Mouse (Mus musculus): Measurements from ENCODE around the gene Dstyk. TPM values are rescaled to one million over a fixed set of nuclear protein-coding genes. Genes with fewer than 3 reads are reported as not detected.

The Dstyk gene
- polyA plus RNA-seq, 1 experiment from 2014 or later = 16.6 TPM

GRCm38 (mm10) chr1:132386266-132386665 is 31.1 kb upstream of the Dstyk start:
- no peak overlapping the region for H3K27ac ChIP-seq (ENCODE audit: low read length)
- H3K4me1 ChIP-seq (replicated peaks; ENCODE audit: control insufficient read depth, insufficient read depth, low read length) = peaks cover 36% of the 10 kb centered on the region
- no peak overlapping the region for H3K4me2 ChIP-seq (ENCODE audit: low read depth, low read length)
- H3K4me3 ChIP-seq (ENCODE audit: low read length) = no peak overlapping the region
- H3K9ac ChIP-seq (ENCODE audit: low read length) = no peak overlapping the region
- WGBS = 71% methylated on average over 4 of the region's 4 CpGs
- ATAC-seq (ENCODE audit: low read depth) = no peak
- H3K9me3 ChIP-seq (ENCODE audit: control insufficient read depth, low read length) = no peaks in the 10 kb centered on the region
- H3K27me3 ChIP-seq (ENCODE audit: control insufficient read depth, insufficient read depth, low read depth, low read length) = no peaks in the 10 kb centered on the region
- no peaks in the 10 kb centered on the region for H3K36me3 ChIP-seq (ENCODE audit: control insufficient read depth, insufficient read depth, low read length)

- H3K9ac ChIP-seq (ENCODE audit: low read length) = peak overlapping the region; percentile 4
Observed at GRCm38 (mm10) chr1:132387943-132388342, 29.4 kb upstream of the Dstyk start.

GRCm38 (mm10) chr1:132388813-132389803 is 28.2 kb upstream of the Dstyk start:
- Histone ChIP-seq H3K4me2 (ENCODE audit: low read depth, low read length) (peak overlapping the region; percentile 94), H3K4me1 (replicated peaks; ENCODE audit: control insufficient read depth, insufficient read depth, low read length) (peaks cover 39% of the 10 kb centered on the region), H3K9me3 (ENCODE audit: control insufficient read depth, low read length) (no peaks in the 10 kb centered on the region), H3K36me3 (ENCODE audit: control insufficient read depth, insufficient read depth, low read length) (no peaks in the 10 kb centered on the region), H3K27me3 (ENCODE audit: control insufficient read depth, insufficient read depth, low read depth, low read length) (no peaks in the 10 kb centered on the region), H3K4me3 (ENCODE audit: low read length) (peak overlapping the region; percentile 67; the same call in 1 of the 2 replicates), H3K9ac (ENCODE audit: low read length) (0 out of 2 replicates have a peak overlapping the region, but pooled peaks have one; percentile 24), H3K27ac (ENCODE audit: low read length) (peak overlapping the region; percentile 18)
- 45% methylated on average over 8 of the region's 8 CpGs for WGBS
- no peak for ATAC-seq (ENCODE audit: low read depth)

More at GRCm38 (mm10) chr1:132387943-132388342, 29.4 kb upstream of the Dstyk start:
- 8% methylated on average over 4 of the region's 4 CpGs for WGBS
- peak overlapping the region; percentile 18 for H3K27ac ChIP-seq (ENCODE audit: low read length)
- peaks cover 39% of the 10 kb centered on the region for H3K4me1 ChIP-seq (replicated peaks; ENCODE audit: control insufficient read depth, insufficient read depth, low read length)
- peak overlapping the region; percentile 94; the same call in 1 of the 2 replicates for H3K4me2 ChIP-seq (ENCODE audit: low read depth, low read length)
- no peaks in the 10 kb centered on the region for H3K9me3 ChIP-seq (ENCODE audit: control insufficient read depth, low read length)
- no peak overlapping the region for H3K4me3 ChIP-seq (ENCODE audit: low read length)
- H3K27me3 ChIP-seq (ENCODE audit: control insufficient read depth, insufficient read depth, low read depth, low read length) = no peaks in the 10 kb centered on the region
- ATAC-seq (ENCODE audit: low read depth) = 0 out of 2 replicates have a peak, but pooled peaks have one; percentile 19
- H3K36me3 ChIP-seq (ENCODE audit: control insufficient read depth, insufficient read depth, low read length) = no peaks in the 10 kb centered on the region

GRCm38 (mm10) chr1:132389886-132390585 is 27.3 kb upstream of the Dstyk start:
- Histone ChIP-seq H3K4me1 (replicated peaks; ENCODE audit: control insufficient read depth, insufficient read depth, low read length) (peaks cover 39% of the 10 kb centered on the region), H3K4me2 (ENCODE audit: low read depth, low read length) (peak overlapping the region; percentile 94), H3K27me3 (ENCODE audit: control insufficient read depth, insufficient read depth, low read depth, low read length) (no peaks in the 10 kb centered on the region), H3K9ac (ENCODE audit: low read length) (peak overlapping the region; percentile 89; the same call in 1 of the 2 replicates), H3K4me3 (ENCODE audit: low read length) (peak overlapping the region; percentile 67), H3K27ac (ENCODE audit: low read length) (no peak overlapping the region), H3K9me3 (ENCODE audit: control insufficient read depth, low read length) (no peaks in the 10 kb centered on the region), H3K36me3 (ENCODE audit: control insufficient read depth, insufficient read depth, low read length) (no peaks in the 10 kb centered on the region)
- WGBS = 18% methylated on average over 15 of the region's 15 CpGs
- ATAC-seq (ENCODE audit: low read depth) = no peak

- Histone ChIP-seq H3K9ac (ENCODE audit: low read length) (peak within 1 kb of the TSS; percentile 89), H3K27ac (ENCODE audit: low read length) (peak within 1 kb of the TSS; percentile 58), H3K27me3 (ENCODE audit: control insufficient read depth, insufficient read depth, low read depth, low read length) (no peaks in the 10 kb centered on the region), H3K4me3 (ENCODE audit: low read length) (peak within 1 kb of the TSS; percentile 67), H3K9me3 (ENCODE audit: control insufficient read depth, low read length) (no peaks in the 10 kb centered on the region), H3K4me2 (ENCODE audit: low read depth, low read length) (peak within 1 kb of the TSS; percentile 94), H3K36me3 (ENCODE audit: control insufficient read depth, insufficient read depth, low read length) (no peaks in the 10 kb centered on the region), H3K4me1 (replicated peaks; ENCODE audit: control insufficient read depth, insufficient read depth, low read length) (peaks cover 35% of the 10 kb centered on the region)
- peak; percentile 34; the same call in 1 of the 2 replicates for ATAC-seq (ENCODE audit: low read depth)
- WGBS = under 1% methylated on average over 50 of the region's 50 CpGs
Observed at GRCm38 (mm10) chr1:132390691-132391579, 26.4 kb upstream of the Dstyk start, which contains the start of gene Tmcc2. TSS of gene Tmcc2 (minus strand) at chr1:132391281.

- under 1% methylated on average over 25 of the region's 54 CpGs for WGBS
- no peaks in the 10 kb centered on the region for H3K27me3 ChIP-seq (ENCODE audit: control insufficient read depth, insufficient read depth, low read depth, low read length)
- peak overlapping the region; percentile 89 for H3K9ac ChIP-seq (ENCODE audit: low read length)
- no peaks in the 10 kb centered on the region for H3K9me3 ChIP-seq (ENCODE audit: control insufficient read depth, low read length)
- H3K4me2 ChIP-seq (ENCODE audit: low read depth, low read length) = peak overlapping the region; percentile 94
- H3K36me3 ChIP-seq (ENCODE audit: control insufficient read depth, insufficient read depth, low read length) = no peaks in the 10 kb centered on the region
- H3K27ac ChIP-seq (ENCODE audit: low read length) = peak overlapping the region; percentile 58
- peaks cover 31% of the 10 kb centered on the region for H3K4me1 ChIP-seq (replicated peaks; ENCODE audit: control insufficient read depth, insufficient read depth, low read length)
- ATAC-seq (ENCODE audit: low read depth) = peak; percentile 95
- H3K4me3 ChIP-seq (ENCODE audit: low read length) = peak overlapping the region; percentile 67
Observed at GRCm38 (mm10) chr1:132391580-132392022, 25.8 kb upstream of the Dstyk start.

- peaks cover 26% of the 10 kb centered on the region for H3K4me1 ChIP-seq (replicated peaks; ENCODE audit: control insufficient read depth, insufficient read depth, low read length)
- ATAC-seq (ENCODE audit: low read depth) = no peak
- no peaks in the 10 kb centered on the region for H3K36me3 ChIP-seq (ENCODE audit: control insufficient read depth, insufficient read depth, low read length)
- WGBS = 59% methylated on average over 5 of the region's 5 CpGs
- no peaks in the 10 kb centered on the region for H3K27me3 ChIP-seq (ENCODE audit: control insufficient read depth, insufficient read depth, low read depth, low read length)
- H3K4me3 ChIP-seq (ENCODE audit: low read length) = no peak overlapping the region
- no peak overlapping the region for H3K27ac ChIP-seq (ENCODE audit: low read length)
- no peak overlapping the region for H3K9ac ChIP-seq (ENCODE audit: low read length)
- no peak overlapping the region for H3K4me2 ChIP-seq (ENCODE audit: low read depth, low read length)
- H3K9me3 ChIP-seq (ENCODE audit: control insufficient read depth, low read length) = no peaks in the 10 kb centered on the region
Observed at GRCm38 (mm10) chr1:132392872-132393271, 24.5 kb upstream of the Dstyk start.

GRCm38 (mm10) chr1:132396705-132397104 is 20.6 kb upstream of the Dstyk start:
- Histone ChIP-seq H3K27me3 (ENCODE audit: control insufficient read depth, insufficient read depth, low read depth, low read length) (no peaks in the 10 kb centered on the region), H3K9ac (ENCODE audit: low read length) (no peak overlapping the region), H3K4me2 (ENCODE audit: low read depth, low read length) (no peak overlapping the region), H3K9me3 (ENCODE audit: control insufficient read depth, low read length) (peaks cover 2% of the 10 kb centered on the region; the same call in 1 of the 2 replicates), H3K27ac (ENCODE audit: low read length) (no peak overlapping the region), H3K4me3 (ENCODE audit: low read length) (no peak overlapping the region), H3K4me1 (replicated peaks; ENCODE audit: control insufficient read depth, insufficient read depth, low read length) (peaks cover 3% of the 10 kb centered on the region; the same call in 1 of the 2 replicates), H3K36me3 (ENCODE audit: control insufficient read depth, insufficient read depth, low read length) (no peaks in the 10 kb centered on the region)
- 49% methylated on average over 2 of the region's 2 CpGs for WGBS
- ATAC-seq (ENCODE audit: low read depth) = no peak
